Mouse (Mus musculus): ENCODE results near the gene 2010300C02Rik. TPM values are rescaled to one million over a fixed set of nuclear protein-coding genes. Genes with fewer than 3 reads are reported as not detected.

Gene 2010300C02Rik
- polyA plus RNA-seq, 1 experiment from 2014 or later = 0.42 TPM

- no peaks in the 10 kb centered on the region for H3K27me3 ChIP-seq (ENCODE audit: control insufficient read depth, insufficient read depth, low read depth, low read length)
- 53% methylated on average over 5 of the region's 5 CpGs for WGBS (ENCODE audit: insufficient replicate concordance)
- no peak overlapping the region for H3K4me3 ChIP-seq (ENCODE audit: low read depth, low read length)
- no peak for ATAC-seq (ENCODE audit: low read depth)
- H3K4me2 ChIP-seq (ENCODE audit: low read depth, low read length) = no peak overlapping the region
- no peaks in the 10 kb centered on the region for H3K36me3 ChIP-seq (ENCODE audit: control insufficient read depth, insufficient read depth)
- no peaks in the 10 kb centered on the region for H3K4me1 ChIP-seq (ENCODE audit: control insufficient read depth, low read depth, low read length)
- no peak overlapping the region for H3K27ac ChIP-seq (ENCODE audit: low read length)
- H3K9ac ChIP-seq (ENCODE audit: low read depth, low read length) = no peak overlapping the region
- no peaks in the 10 kb centered on the region for H3K9me3 ChIP-seq (replicated peaks; ENCODE audit: control insufficient read depth, low read length)
These were observed 20.9 kb downstream of the 2010300C02Rik start for GRCm38 (mm10) chr1:37698852-37699439.

- Histone ChIP-seq H3K4me2 (ENCODE audit: low read depth, low read length) (no peak overlapping the region), H3K27ac (ENCODE audit: low read length) (no peak overlapping the region), H3K4me1 (ENCODE audit: control insufficient read depth, low read depth, low read length) (no peaks in the 10 kb centered on the region), H3K4me3 (ENCODE audit: low read depth, low read length) (no peak overlapping the region), H3K27me3 (ENCODE audit: control insufficient read depth, insufficient read depth, low read depth, low read length) (no peaks in the 10 kb centered on the region), H3K36me3 (ENCODE audit: control insufficient read depth, insufficient read depth) (no peaks in the 10 kb centered on the region), H3K9ac (ENCODE audit: low read depth, low read length) (no peak overlapping the region), H3K9me3 (replicated peaks; ENCODE audit: control insufficient read depth, low read length) (no peaks in the 10 kb centered on the region)
- 72% methylated on average over 8 of the region's 8 CpGs for WGBS (ENCODE audit: insufficient replicate concordance)
- ATAC-seq (ENCODE audit: low read depth) = no peak
These were observed 21.6 kb downstream of the 2010300C02Rik start for GRCm38 (mm10) chr1:37698186-37698839.

GRCm38 (mm10) chr1:37696918-37697317 is 23.0 kb downstream of the 2010300C02Rik start:
- Histone ChIP-seq H3K9me3 (replicated peaks; ENCODE audit: control insufficient read depth, low read length) (no peaks in the 10 kb centered on the region), H3K4me1 (ENCODE audit: control insufficient read depth, low read depth, low read length) (no peaks in the 10 kb centered on the region), H3K27ac (ENCODE audit: low read length) (no peak overlapping the region), H3K27me3 (ENCODE audit: control insufficient read depth, insufficient read depth, low read depth, low read length) (no peaks in the 10 kb centered on the region), H3K4me3 (ENCODE audit: low read depth, low read length) (no peak overlapping the region), H3K4me2 (ENCODE audit: low read depth, low read length) (no peak overlapping the region), H3K36me3 (ENCODE audit: control insufficient read depth, insufficient read depth) (no peaks in the 10 kb centered on the region), H3K9ac (ENCODE audit: low read depth, low read length) (no peak overlapping the region)
- no peak for ATAC-seq (ENCODE audit: low read depth)
- WGBS (ENCODE audit: insufficient replicate concordance) = 54% methylated on average over 3 of the region's 3 CpGs

DNA sequence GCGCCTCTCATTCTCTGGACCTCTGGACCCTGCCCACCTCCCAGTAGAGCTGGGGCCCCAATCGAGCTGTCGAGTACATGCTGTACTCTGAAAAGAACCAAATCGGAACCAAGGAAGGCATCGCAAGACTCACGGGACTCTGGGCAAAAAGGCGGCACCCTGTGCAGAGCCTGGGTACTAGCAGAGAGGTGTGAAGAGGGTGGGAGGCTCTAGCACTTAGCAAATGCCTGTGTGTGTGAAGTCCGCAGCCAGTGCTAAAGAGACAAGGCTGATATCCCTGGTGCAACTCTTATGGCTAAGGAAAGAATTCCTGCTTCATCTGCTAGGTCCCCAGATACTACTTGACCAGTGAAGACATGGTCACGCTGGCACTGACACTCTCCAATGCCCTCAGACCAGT is 24.2 kb downstream of the 2010300C02Rik start:
- H3K4me1 ChIP-seq (ENCODE audit: control insufficient read depth, low read depth, low read length) = no peaks in the 10 kb centered on the region
- ATAC-seq (ENCODE audit: low read depth) = no peak
- H3K4me2 ChIP-seq (ENCODE audit: low read depth, low read length) = no peak overlapping the region
- no peak overlapping the region for H3K4me3 ChIP-seq (ENCODE audit: low read depth, low read length)
- no peaks in the 10 kb centered on the region for H3K9me3 ChIP-seq (replicated peaks; ENCODE audit: control insufficient read depth, low read length)
- no peaks in the 10 kb centered on the region for H3K36me3 ChIP-seq (ENCODE audit: control insufficient read depth, insufficient read depth)
- no peak overlapping the region for H3K9ac ChIP-seq (ENCODE audit: low read depth, low read length)
- 62% methylated on average over 9 of the region's 9 CpGs for WGBS (ENCODE audit: insufficient replicate concordance)
- no peak overlapping the region for H3K27ac ChIP-seq (ENCODE audit: low read length)
- H3K27me3 ChIP-seq (ENCODE audit: control insufficient read depth, insufficient read depth, low read depth, low read length) = no peaks in the 10 kb centered on the region

DNA sequence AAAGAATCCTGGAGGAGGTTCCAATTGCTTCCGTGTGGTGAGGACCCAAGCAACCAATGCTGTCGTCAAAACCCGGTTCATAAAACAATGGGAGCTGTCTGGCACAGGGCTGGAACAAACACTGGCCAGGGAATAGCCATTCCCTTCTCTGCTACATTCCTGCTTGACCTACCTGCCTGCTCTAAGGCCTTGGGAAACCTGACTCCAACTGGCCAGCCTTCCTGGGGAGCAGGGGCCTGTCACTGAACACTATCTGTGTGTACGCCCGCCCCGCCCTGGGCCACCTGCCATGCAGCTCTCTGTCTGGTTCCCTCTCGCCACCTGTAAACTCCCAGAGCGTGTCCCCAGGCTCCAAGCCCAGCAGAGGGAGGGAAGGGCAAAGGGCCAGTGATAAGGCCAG is 25.5 kb downstream of the 2010300C02Rik start:
- Histone ChIP-seq H3K27ac (ENCODE audit: low read length) (no peak overlapping the region), H3K4me1 (ENCODE audit: control insufficient read depth, low read depth, low read length) (no peaks in the 10 kb centered on the region), H3K36me3 (ENCODE audit: control insufficient read depth, insufficient read depth) (no peaks in the 10 kb centered on the region), H3K27me3 (ENCODE audit: control insufficient read depth, insufficient read depth, low read depth, low read length) (no peaks in the 10 kb centered on the region), H3K9ac (ENCODE audit: low read depth, low read length) (no peak overlapping the region), H3K9me3 (replicated peaks; ENCODE audit: control insufficient read depth, low read length) (no peaks in the 10 kb centered on the region), H3K4me2 (ENCODE audit: low read depth, low read length) (no peak overlapping the region), H3K4me3 (ENCODE audit: low read depth, low read length) (no peak overlapping the region)
- WGBS (ENCODE audit: insufficient replicate concordance) = 34% methylated on average over 8 of the region's 8 CpGs
- ATAC-seq (ENCODE audit: low read depth) = no peak; the same call in 1 of the 2 replicates

GRCm38 (mm10) chr1:37691179-37691578 is 28.7 kb downstream of the 2010300C02Rik start:
- H3K4me1 ChIP-seq (ENCODE audit: control insufficient read depth, low read depth, low read length) = no peaks in the 10 kb centered on the region
- no peaks in the 10 kb centered on the region for H3K36me3 ChIP-seq (ENCODE audit: control insufficient read depth, insufficient read depth)
- WGBS (ENCODE audit: insufficient replicate concordance) = 31% methylated on average over 8 of the region's 8 CpGs
- no peak for ATAC-seq (ENCODE audit: low read depth)
- H3K9me3 ChIP-seq (replicated peaks; ENCODE audit: control insufficient read depth, low read length) = no peaks in the 10 kb centered on the region
- H3K4me3 ChIP-seq (ENCODE audit: low read depth, low read length) = no peak overlapping the region
- no peak overlapping the region for H3K27ac ChIP-seq (ENCODE audit: low read length)
- no peaks in the 10 kb centered on the region for H3K27me3 ChIP-seq (ENCODE audit: control insufficient read depth, insufficient read depth, low read depth, low read length)
- H3K9ac ChIP-seq (ENCODE audit: low read depth, low read length) = no peak overlapping the region
- H3K4me2 ChIP-seq (ENCODE audit: low read depth, low read length) = no peak overlapping the region

- no peak overlapping the region for H3K4me3 ChIP-seq (ENCODE audit: low read depth, low read length)
- no peak overlapping the region for H3K9ac ChIP-seq (ENCODE audit: low read depth, low read length)
- no peak overlapping the region for H3K4me2 ChIP-seq (ENCODE audit: low read depth, low read length)
- no peak for ATAC-seq (ENCODE audit: low read depth)
- H3K4me1 ChIP-seq (ENCODE audit: control insufficient read depth, low read depth, low read length) = no peaks in the 10 kb centered on the region
- H3K36me3 ChIP-seq (ENCODE audit: control insufficient read depth, insufficient read depth) = no peaks in the 10 kb centered on the region
- WGBS (ENCODE audit: insufficient replicate concordance) = 54% methylated on average over 5 of the region's 5 CpGs
- H3K27ac ChIP-seq (ENCODE audit: low read length) = no peak overlapping the region
- no peaks in the 10 kb centered on the region for H3K9me3 ChIP-seq (replicated peaks; ENCODE audit: control insufficient read depth, low read length)
- H3K27me3 ChIP-seq (ENCODE audit: control insufficient read depth, insufficient read depth, low read depth, low read length) = no peaks in the 10 kb centered on the region
These were observed 29.2 kb downstream of the 2010300C02Rik start for GRCm38 (mm10) chr1:37690665-37691064.

DNA sequence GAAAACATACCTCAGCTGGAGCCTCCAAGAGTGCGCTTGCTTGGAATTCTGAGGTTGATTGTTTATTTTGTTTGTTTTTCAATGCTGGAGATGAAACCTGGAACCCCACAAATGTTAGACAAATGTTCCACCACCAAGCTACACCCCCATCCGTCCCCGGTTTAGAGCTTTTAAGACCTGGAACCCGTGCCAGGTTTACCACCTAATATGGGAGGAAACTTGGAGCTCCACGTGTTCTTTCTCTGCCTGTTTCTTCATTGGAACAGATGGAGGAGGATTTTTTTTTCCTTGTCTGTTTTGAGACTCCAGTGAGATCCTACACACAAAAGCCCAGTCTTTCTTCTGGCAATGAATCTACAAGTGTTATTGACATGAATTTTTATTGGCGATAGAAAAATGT is 30.2 kb downstream of the 2010300C02Rik start:
- no peaks in the 10 kb centered on the region for H3K4me1 ChIP-seq (ENCODE audit: control insufficient read depth, low read depth, low read length)
- no peak for ATAC-seq (ENCODE audit: low read depth)
- H3K27me3 ChIP-seq (ENCODE audit: control insufficient read depth, insufficient read depth, low read depth, low read length) = no peaks in the 10 kb centered on the region
- no peaks in the 10 kb centered on the region for H3K9me3 ChIP-seq (replicated peaks; ENCODE audit: control insufficient read depth, low read length)
- 64% methylated on average over 6 of the region's 6 CpGs for WGBS (ENCODE audit: insufficient replicate concordance)
- H3K4me2 ChIP-seq (ENCODE audit: low read depth, low read length) = no peak overlapping the region
- H3K27ac ChIP-seq (ENCODE audit: low read length) = no peak overlapping the region
- H3K36me3 ChIP-seq (ENCODE audit: control insufficient read depth, insufficient read depth) = no peaks in the 10 kb centered on the region
- no peak overlapping the region for H3K9ac ChIP-seq (ENCODE audit: low read depth, low read length)
- H3K4me3 ChIP-seq (ENCODE audit: low read depth, low read length) = no peak overlapping the region

- ATAC-seq (ENCODE audit: low read depth) = no peak
- WGBS (ENCODE audit: insufficient replicate concordance) = 49% methylated on average over 8 of the region's 8 CpGs
- H3K27me3 ChIP-seq (ENCODE audit: control insufficient read depth, insufficient read depth, low read depth, low read length) = no peaks in the 10 kb centered on the region
- no peak overlapping the region for H3K27ac ChIP-seq (ENCODE audit: low read length)
- H3K9me3 ChIP-seq (replicated peaks; ENCODE audit: control insufficient read depth, low read length) = no peaks in the 10 kb centered on the region
- no peak overlapping the region for H3K4me3 ChIP-seq (ENCODE audit: low read depth, low read length)
- no peak overlapping the region for H3K9ac ChIP-seq (ENCODE audit: low read depth, low read length)
- H3K4me1 ChIP-seq (ENCODE audit: control insufficient read depth, low read depth, low read length) = no peaks in the 10 kb centered on the region
- H3K4me2 ChIP-seq (ENCODE audit: low read depth, low read length) = no peak overlapping the region
- H3K36me3 ChIP-seq (ENCODE audit: control insufficient read depth, insufficient read depth) = no peaks in the 10 kb centered on the region
These were observed 31.5 kb downstream of the 2010300C02Rik start for GRCm38 (mm10) chr1:37688351-37688750.
